16 mouse cellular contexts compared by ENCODE assay signal in genomic region chr15:83182351-83182750, GRCm38 (mm10). TPM values are rescaled to one million over a fixed set of nuclear protein-coding genes. Genes with fewer than 3 reads are reported as not detected.
DNase-seq lines count a peak whose midpoint lies in the region; ATAC-seq and TF ChIP-seq lines count a peak whose summit lies in the region.
"Had no signal": no experiment of that assay in that cellular context is flagged by ENCODE, and none has a peak within 500 bp of the region (broad histone marks: within the 10 kb centered on the region; RNA-seq: fewer than 3 reads in every experiment).

No protein-coding gene starts in this region.

- H3K4me3 ChIP-seq in gastrocnemius, adult 2 months, result no peak overlapping the region
- no peak overlapping the region for H3K4me3 ChIP-seq in liver, embryonic 11.5 days (ENCODE audit: low read depth, low read length)
- H3K4me3 ChIP-seq in liver, postnatal 0 days (ENCODE audit: low read depth, low read length), result no peak overlapping the region
- no peak overlapping the region for H3K4me3 ChIP-seq in liver, embryonic 13.5 days (replicated peaks)
- H3K4me3 ChIP-seq: forebrain, embryonic 15.5 days had no signal

- 60% methylated on average over 5 of the region's 5 CpGs for WGBS in liver, embryonic 11.5 days
- 67% methylated on average over 5 of the region's 5 CpGs for WGBS in liver, postnatal 0 days (ENCODE audit: insufficient replicate concordance)
- WGBS in liver, embryonic 13.5 days (ENCODE audit: insufficient replicate concordance), result 57% methylated on average over 5 of the region's 5 CpGs

- H3K27me3 ChIP-seq in liver, embryonic 11.5 days (replicated peaks; ENCODE audit: control insufficient read depth, insufficient read depth, low read length), result no peaks in the 10 kb centered on the region
- H3K27me3 ChIP-seq in liver, postnatal 0 days (ENCODE audit: insufficient read depth, low read length), result no peaks in the 10 kb centered on the region
- H3K27me3 ChIP-seq in liver, embryonic 13.5 days, result no peaks in the 10 kb centered on the region
- H3K27me3 ChIP-seq: forebrain, embryonic 15.5 days had no signal

- peak overlapping the region; percentile 51 for H3K27ac ChIP-seq in gastrocnemius, adult 2 months
- peak overlapping the region; percentile 40; the same call in 1 of the 2 replicates for H3K27ac ChIP-seq in liver, embryonic 11.5 days (ENCODE audit: low read depth, low read length)
- H3K27ac ChIP-seq in liver, postnatal 0 days (ENCODE audit: low read depth), result no peak overlapping the region
- peak overlapping the region; percentile 24; the same call in 1 of the 2 replicates for H3K27ac ChIP-seq in liver, embryonic 13.5 days
- H3K27ac ChIP-seq: forebrain, embryonic 15.5 days; macrophage had no signal

- no peak for TF ChIP-seq EP300 in liver, postnatal 0 days (IDR thresholded peaks at IDR 0.05; ENCODE audit: low read depth)

- no peak for DNase-seq in gastrocnemius, adult 2 months
- DNase-seq in gastrocnemius, adult 8-10 months (ENCODE audit: low spot score in 2 of 2), result no peak
- no peak for DNase-seq in liver, embryonic 11.5 days (ENCODE audit: low spot score)
- no peak for DNase-seq in liver, postnatal 0 days
- DNase-seq in ES-CJ7 (ENCODE audit: low read depth, low spot score), result peak; percentile 53
- no peak for DNase-seq in liver, embryonic 13.5 days
- DNase-seq in embryo, embryonic 10.5 days (ENCODE audit: low spot score), result no peak
- DNase-seq: adrenal gland, adult 8-10 months; cerebellum, adult 11-12 months; cerebellum, postnatal 36 days; layer of hippocampus, adult 9-11 months; right cerebral cortex, postnatal 14 days; thymus, adult 2 months had no signal

- TF ChIP-seq CTCF in gastrocnemius, adult 2 months (IDR thresholded peaks at IDR 0.05), result no peak
- no peak for TF ChIP-seq CTCF in liver, postnatal 0 days (IDR thresholded peaks at IDR 0.05; ENCODE audit: low read depth)

- ATAC-seq in liver, embryonic 11.5 days (replicated peaks; ENCODE audit: low FRiP score), result no peak
- no peak for ATAC-seq in liver, postnatal 0 days
- no peak for ATAC-seq in liver, embryonic 13.5 days (ENCODE audit: low read depth)
- ATAC-seq in megakaryocyte progenitor cell, adult 5-6 weeks (replicated peaks; ENCODE audit: poor library complexity), result no peak
- ATAC-seq: forebrain, embryonic 15.5 days had no signal

- no peaks in the 10 kb centered on the region for H3K36me3 ChIP-seq in liver, embryonic 11.5 days (ENCODE audit: control insufficient read depth, insufficient read depth, low read length)
- H3K36me3 ChIP-seq in liver, postnatal 0 days (replicated peaks; ENCODE audit: insufficient read depth, low read length), result no peaks in the 10 kb centered on the region
- H3K36me3 ChIP-seq in liver, embryonic 13.5 days, result no peaks in the 10 kb centered on the region
- H3K36me3 ChIP-seq: forebrain, embryonic 15.5 days had no signal

- H3K9ac ChIP-seq in liver, embryonic 11.5 days (ENCODE audit: low read depth, low read length), result no peak overlapping the region
- no peak overlapping the region for H3K9ac ChIP-seq in liver, postnatal 0 days (replicated peaks)
- peak overlapping the region; percentile 33; the same call in 1 of the 2 replicates for H3K9ac ChIP-seq in liver, embryonic 13.5 days
- H3K9ac ChIP-seq: forebrain, embryonic 15.5 days had no signal

- H3K4me2 ChIP-seq in liver, embryonic 11.5 days, result peak overlapping the region; percentile 19; the same call in 1 of the 2 replicates
- H3K4me2 ChIP-seq in liver, postnatal 0 days (ENCODE audit: low read depth, low read length), result no peak overlapping the region
- H3K4me2 ChIP-seq in liver, embryonic 13.5 days, result peak overlapping the region; percentile 7; the same call in 1 of the 2 replicates
- H3K4me2 ChIP-seq: forebrain, embryonic 15.5 days had no signal

- no peaks in the 10 kb centered on the region for H3K9me3 ChIP-seq in liver, embryonic 11.5 days (ENCODE audit: control insufficient read depth, low read length)
- H3K9me3 ChIP-seq in liver, postnatal 0 days (ENCODE audit: low read length), result no peaks in the 10 kb centered on the region
- no peaks in the 10 kb centered on the region for H3K9me3 ChIP-seq in liver, embryonic 13.5 days (replicated peaks)
- H3K9me3 ChIP-seq: forebrain, embryonic 15.5 days had no signal

- H3K4me1 ChIP-seq in liver, embryonic 11.5 days (replicated peaks; ENCODE audit: control insufficient read depth, insufficient read depth, low read length), result peaks cover 15% of the 10 kb centered on the region
- peaks cover 3% of the 10 kb centered on the region; the same call in 1 of the 2 replicates for H3K4me1 ChIP-seq in liver, postnatal 0 days (ENCODE audit: insufficient read depth)
- H3K4me1 ChIP-seq in liver, embryonic 13.5 days (replicated peaks), result peaks cover 18% of the 10 kb centered on the region
- H3K4me1 ChIP-seq: forebrain, embryonic 15.5 days had no signal

- intact Hi-C loops in gastrocnemius, adult 2 months (cut with DNase I), result no loop called here

RNA-seq across cellular contexts. Expression of gene Cyb5r3, which starts 10.0 kb away (rescaled TPM):
- total RNA-seq in gastrocnemius, adult 2 months (2021), result 10 to 100 TPM; 39.2 to 43.1 TPM
- 10 to 100 TPM; 40.7 to 56.5 (median 45.0) TPM for total RNA-seq in gastrocnemius, adult 8-10 months (2022)
- 210 and 219 TPM in 2 replicates for polyA plus RNA-seq in liver, embryonic 11.5 days (2014; fragmentation: Nextera tagmentation; extraction: Ambion mirVana)
- polyA plus RNA-seq in liver, postnatal 0 days (2015; fragmentation: Nextera tagmentation; extraction: Ambion mirVana), result 89.1 and 94.2 TPM in 2 replicates
- 110 and 147 TPM in 2 replicates for polyA plus RNA-seq in liver, embryonic 13.5 days (2015; fragmentation: Nextera tagmentation; extraction: Ambion mirVana)
- total RNA-seq in megakaryocyte progenitor cell, adult 5-6 weeks (2015), result 46.8 and 57.3 TPM in 2 replicates
- 26.2 and 32.7 TPM in 2 replicates for total RNA-seq in megakaryocyte progenitor cell, adult 5-6 weeks (2017)

RNA-seq across cellular contexts. Expression of gene Poldip3, which starts 33.2 kb away (rescaled TPM):
- total RNA-seq in gastrocnemius, adult 2 months (2021), result 10 to 100 TPM; 16.0 to 16.3 TPM
- 10 to 100 TPM; 12.3 to 18.1 (median 16.9) TPM for total RNA-seq in gastrocnemius, adult 8-10 months (2022)
- polyA plus RNA-seq in liver, embryonic 11.5 days (2014; fragmentation: Nextera tagmentation; extraction: Ambion mirVana), result 117 and 127 TPM in 2 replicates
- 30.2 and 32.5 TPM in 2 replicates for polyA plus RNA-seq in liver, postnatal 0 days (2015; fragmentation: Nextera tagmentation; extraction: Ambion mirVana)
- polyA plus RNA-seq in liver, embryonic 13.5 days (2015; fragmentation: Nextera tagmentation; extraction: Ambion mirVana), result 65.0 and 69.6 TPM in 2 replicates
- 39.8 and 42.4 TPM in 2 replicates for total RNA-seq in megakaryocyte progenitor cell, adult 5-6 weeks (2015)
- 83.3 and 100 TPM in 2 replicates for total RNA-seq in megakaryocyte progenitor cell, adult 5-6 weeks (2017)

RNA-seq across cellular contexts. Expression of gene Rrp7a, which starts 59.8 kb away (rescaled TPM):
- total RNA-seq in gastrocnemius, adult 2 months (2021), result 10 to 100 TPM; 34.3 to 41.3 TPM
- total RNA-seq in gastrocnemius, adult 8-10 months (2022), result 10 to 100 TPM; 32.9 to 48.0 (median 41.8) TPM
- 71.1 and 77.6 TPM in 2 replicates for polyA plus RNA-seq in liver, embryonic 11.5 days (2014; fragmentation: Nextera tagmentation; extraction: Ambion mirVana)
- polyA plus RNA-seq in liver, postnatal 0 days (2015; fragmentation: Nextera tagmentation; extraction: Ambion mirVana), result 15.2 and 16.0 TPM in 2 replicates
- 35.6 and 40.9 TPM in 2 replicates for polyA plus RNA-seq in liver, embryonic 13.5 days (2015; fragmentation: Nextera tagmentation; extraction: Ambion mirVana)
- 47.7 and 50.9 TPM in 2 replicates for total RNA-seq in megakaryocyte progenitor cell, adult 5-6 weeks (2015)
- 56.3 and 69.6 TPM in 2 replicates for total RNA-seq in megakaryocyte progenitor cell, adult 5-6 weeks (2017)
